Mouse (Mus musculus): ENCODE measurements around the gene Sfxn5.

DNA sequence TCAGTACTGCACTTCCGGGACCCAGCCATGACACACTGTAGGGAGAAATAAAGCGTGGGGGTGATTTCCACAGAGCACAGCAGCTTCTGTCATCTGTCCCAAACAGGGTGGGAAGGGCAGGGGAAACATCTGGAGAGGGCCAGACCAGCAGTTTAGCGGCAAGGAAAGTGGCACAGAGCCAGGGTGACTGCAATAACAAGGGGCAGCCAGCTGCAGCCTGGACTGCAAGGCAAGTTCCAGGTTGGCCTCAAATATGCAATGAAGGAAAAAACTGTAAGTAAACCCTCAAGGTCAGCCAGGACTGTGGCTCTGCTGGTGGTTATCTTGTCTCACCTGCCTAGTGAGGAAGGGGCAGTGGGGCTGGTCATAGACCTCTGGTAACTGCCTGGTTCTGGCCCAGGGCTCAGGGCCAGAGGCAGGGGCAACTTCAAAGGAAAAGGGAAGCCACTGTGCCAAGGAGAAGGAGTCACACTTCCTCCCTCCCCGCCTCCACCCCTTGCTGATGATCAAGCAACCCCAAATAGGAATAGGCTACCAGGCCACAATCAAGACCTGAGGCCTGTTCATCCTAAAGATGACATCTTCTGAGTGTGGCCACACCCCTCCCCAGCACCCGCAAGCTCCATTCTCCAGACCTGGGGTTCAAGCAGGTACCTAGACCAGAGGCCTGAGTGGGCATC lies 36.1 kb upstream of the Sfxn5 start:
- no peak for TF ChIP-seq CTCF (conservative IDR thresholded peaks at IDR 0.05; ENCODE audit: insufficient read depth, insufficient read length, low read depth, low read length)
- TF ChIP-seq POLR2A (IDR thresholded peaks at IDR 0.05; ENCODE audit: low read depth, low read length) = no peak
